Mouse (Mus musculus) left cerebral cortex, postnatal 36 days (tissue): ENCODE data around the gene Gpsm1. TPM values are rescaled to one million over a fixed set of nuclear protein-coding genes. Genes with fewer than 3 reads are reported as not detected.

Experiments used
- DNase-seq, 2 experiments: peaks; one replicate each; pipeline ENCODE4 v3.0.0; 2021 to 2022; ENCODE audit warnings: low spot score in 2 of 2, mixed read lengths in 1 of 2
- intact Hi-C: fragments of 180-260 bp; cut with DNase I; formaldehyde crosslinking; loops from one replicate; pipeline ENCODE4 v1.15.1; 2025
- total RNA-seq, 2 experiments: library from RNA; stranded (reverse); gene quantifications; 2 replicates each; pipeline ENCODE4 v1.2.3; 2021

Gene Gpsm1
- 10 to 100 TPM; 44.4 to 58.4 TPM for total RNA-seq

- peak; percentile 80 to 81 for DNase-seq
- intact Hi-C loops, result no loop called here
Measured at GRCm38 (mm10) chr2:26315072-26315924, at the start of gene Gpsm1. TSS of gene Gpsm1 (plus strand) at chr2:26315515.

- intact Hi-C loops, result no loop called here
- no peak for DNase-seq
Measured at GRCm38 (mm10) chr2:26266066-26266742, 49.1 kb upstream of the Gpsm1 start.

GRCm38 (mm10) chr2:26268216-26268615 lies 47.1 kb upstream of the Gpsm1 start:
- no peak for DNase-seq
- intact Hi-C loops, result no loop called here

- intact Hi-C loops, result loop anchor here (2.0 to 10.0 kb wide), 2 partner anchors 119 to 249 kb away; partner anchors contain the start of gene Ubac1
- peak; percentile 26 to 49 for DNase-seq
Measured at GRCm38 (mm10) chr2:26273611-26274010, 41.7 kb upstream of the Gpsm1 start.

GRCm38 (mm10) chr2:26279712-26280111 lies 35.6 kb upstream of the Gpsm1 start:
- DNase-seq, result no peak
- intact Hi-C loops, result loop anchor here (10.0 kb wide), 1 partner anchor 255 kb away; the partner anchor contains the start of gene Ubac1

- intact Hi-C loops, result no loop called here
- DNase-seq, result no peak
Measured at GRCm38 (mm10) chr2:26280594-26280993, 34.7 kb upstream of the Gpsm1 start.

- no peak for DNase-seq
- intact Hi-C loops, result no loop called here
Measured at GRCm38 (mm10) chr2:26285804-26286203, 29.5 kb upstream of the Gpsm1 start.

GRCm38 (mm10) chr2:26286391-26286790 lies 28.9 kb upstream of the Gpsm1 start:
- no peak for DNase-seq
- intact Hi-C loops, result no loop called here

- intact Hi-C loops, result no loop called here
Measured at GRCm38 (mm10) chr2:26290133-26290532, 25.2 kb upstream of the Gpsm1 start.

GRCm38 (mm10) chr2:26294457-26294856 lies 20.9 kb upstream of the Gpsm1 start, which contains the start of gene Ccdc187:
TSS of gene Ccdc187 (minus strand) at chr2:26294557.
- no peak for DNase-seq
- intact Hi-C loops, result no loop called here

More at GRCm38 (mm10) chr2:26290133-26290532, 25.2 kb upstream of the Gpsm1 start:
- no peak for DNase-seq

- DNase-seq, result peak; percentile 67 to 74
- intact Hi-C loops, result no loop called here
Measured at GRCm38 (mm10) chr2:26296606-26297195, 18.6 kb upstream of the Gpsm1 start.

- peak; percentile 74 to 80 for DNase-seq
- intact Hi-C loops, result no loop called here
Measured at GRCm38 (mm10) chr2:26298208-26298855, 17.0 kb upstream of the Gpsm1 start.

GRCm38 (mm10) chr2:26298856-26299230 lies 16.5 kb upstream of the Gpsm1 start:
- intact Hi-C loops, result no loop called here

GRCm38 (mm10) chr2:26299336-26299735 lies 16.0 kb upstream of the Gpsm1 start:
- DNase-seq, result no peak
- intact Hi-C loops, result no loop called here

More at GRCm38 (mm10) chr2:26298856-26299230, 16.5 kb upstream of the Gpsm1 start:
- no peak for DNase-seq

- intact Hi-C loops, result loop anchor here (2.0 kb wide), 1 partner anchor 53 kb away; the partner anchor contains the start of gene Dnlz
- no peak for DNase-seq
Measured at GRCm38 (mm10) chr2:26300161-26300807, 15.0 kb upstream of the Gpsm1 start.

- DNase-seq, result peak; percentile 82 to 88
- intact Hi-C loops, result loop anchor here (2.0 kb wide), 1 partner anchor 52 kb away; the partner anchor contains the start of gene Dnlz
Measured at GRCm38 (mm10) chr2:26300808-26301174, 14.5 kb upstream of the Gpsm1 start.

GRCm38 (mm10) chr2:26302005-26302503 lies 13.3 kb upstream of the Gpsm1 start:
- no peak for DNase-seq
- intact Hi-C loops, result no loop called here

- DNase-seq, result no peak
- intact Hi-C loops, result no loop called here
Measured at GRCm38 (mm10) chr2:26304711-26305110, 10.6 kb upstream of the Gpsm1 start.

- DNase-seq, result no peak
- intact Hi-C loops, result no loop called here
Measured at GRCm38 (mm10) chr2:26305555-26305954, 9.8 kb upstream of the Gpsm1 start.
